Mouse (Mus musculus): Measurements from ENCODE around the gene Gm11492. TPM values are rescaled to one million over a fixed set of nuclear protein-coding genes. Genes with fewer than 3 reads are reported as not detected.

Gene Gm11492
- polyA plus RNA-seq, 1 experiment = not detected

- H3K27me3 ChIP-seq (ENCODE audit: control insufficient read depth, insufficient read depth, low read length, poor library complexity, severe bottlenecking) = no peaks in the 10 kb centered on the region
- H3K4me3 ChIP-seq (ENCODE audit: low read depth, low read length) = no peak overlapping the region
- H3K27ac ChIP-seq (ENCODE audit: insufficient read depth, low read length) = no peak overlapping the region
- no peak overlapping the region for H3K9ac ChIP-seq (ENCODE audit: low read depth, poor library complexity, severe bottlenecking)
- H3K4me1 ChIP-seq (ENCODE audit: control insufficient read depth, insufficient read depth, low read length) = peaks cover 3% of the 10 kb centered on the region
- H3K36me3 ChIP-seq (ENCODE audit: control insufficient read depth, insufficient read depth, low read length, poor library complexity, severe bottlenecking) = no peaks in the 10 kb centered on the region
- no peaks in the 10 kb centered on the region for H3K9me3 ChIP-seq (replicated peaks; ENCODE audit: control insufficient read depth, insufficient read depth, low read length, poor library complexity, severe bottlenecking)
- no peak for TF ChIP-seq EP300 (IDR thresholded peaks at IDR 0.05; ENCODE audit: insufficient read depth, low read depth, low read length)
- TF ChIP-seq POLR2A (IDR thresholded peaks at IDR 0.05; ENCODE audit: insufficient read depth, low read length) = no peak
- no peak for TF ChIP-seq CTCF (IDR thresholded peaks at IDR 0.05; ENCODE audit: low read depth, low read length)
Measured at GRCm38 (mm10) chr11:87580543-87581085, 14.2 kb downstream of the Gm11492 start.

DNA sequence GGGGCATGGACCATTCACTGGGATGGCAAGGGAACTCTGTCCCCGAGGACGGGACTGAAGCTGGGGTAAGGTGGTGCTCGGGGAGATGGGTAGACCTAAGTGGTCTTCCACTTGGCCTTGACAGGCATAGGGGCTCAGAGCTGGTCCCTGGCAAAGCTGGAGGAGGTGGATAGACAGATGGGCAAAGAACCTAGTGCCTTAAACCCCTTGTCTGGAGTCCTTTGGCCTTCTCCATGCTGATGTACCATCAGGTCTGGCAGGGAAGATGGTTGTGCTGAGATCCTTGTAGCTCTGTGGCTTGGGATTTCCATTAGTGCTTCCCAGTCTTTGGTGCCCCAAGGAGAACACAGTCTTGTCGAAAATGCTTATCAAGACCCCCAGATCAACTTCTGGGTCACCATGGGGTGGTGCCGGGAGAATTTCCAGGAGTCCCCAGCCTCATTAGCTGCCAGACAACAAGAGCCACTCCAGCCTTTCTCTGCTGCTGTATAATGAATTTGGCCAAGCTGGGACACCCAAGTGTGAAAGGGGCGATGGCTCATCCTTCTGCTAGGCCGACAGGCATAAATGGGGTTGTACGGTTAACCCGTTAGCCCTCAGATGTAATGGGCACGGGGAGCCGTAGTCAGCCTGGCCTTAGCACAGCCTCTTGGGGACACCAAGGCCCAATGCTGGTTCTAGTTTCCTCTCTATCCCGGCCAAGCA is 14.9 kb downstream of the Gm11492 start:
- Histone ChIP-seq H3K36me3 (ENCODE audit: control insufficient read depth, insufficient read depth, low read length, poor library complexity, severe bottlenecking) (no peaks in the 10 kb centered on the region), H3K27ac (ENCODE audit: insufficient read depth, low read length) (no peak overlapping the region), H3K9me3 (replicated peaks; ENCODE audit: control insufficient read depth, insufficient read depth, low read length, poor library complexity, severe bottlenecking) (no peaks in the 10 kb centered on the region), H3K27me3 (ENCODE audit: control insufficient read depth, insufficient read depth, low read length, poor library complexity, severe bottlenecking) (no peaks in the 10 kb centered on the region), H3K4me3 (ENCODE audit: low read depth, low read length) (no peak overlapping the region), H3K9ac (ENCODE audit: low read depth, poor library complexity, severe bottlenecking) (no peak overlapping the region), H3K4me1 (ENCODE audit: control insufficient read depth, insufficient read depth, low read length) (peaks cover 3% of the 10 kb centered on the region)
- TF ChIP-seq EP300 (IDR thresholded peaks at IDR 0.05; ENCODE audit: insufficient read depth, low read depth, low read length) (no peak), CTCF (IDR thresholded peaks at IDR 0.05; ENCODE audit: low read depth, low read length) (no peak)

DNA sequence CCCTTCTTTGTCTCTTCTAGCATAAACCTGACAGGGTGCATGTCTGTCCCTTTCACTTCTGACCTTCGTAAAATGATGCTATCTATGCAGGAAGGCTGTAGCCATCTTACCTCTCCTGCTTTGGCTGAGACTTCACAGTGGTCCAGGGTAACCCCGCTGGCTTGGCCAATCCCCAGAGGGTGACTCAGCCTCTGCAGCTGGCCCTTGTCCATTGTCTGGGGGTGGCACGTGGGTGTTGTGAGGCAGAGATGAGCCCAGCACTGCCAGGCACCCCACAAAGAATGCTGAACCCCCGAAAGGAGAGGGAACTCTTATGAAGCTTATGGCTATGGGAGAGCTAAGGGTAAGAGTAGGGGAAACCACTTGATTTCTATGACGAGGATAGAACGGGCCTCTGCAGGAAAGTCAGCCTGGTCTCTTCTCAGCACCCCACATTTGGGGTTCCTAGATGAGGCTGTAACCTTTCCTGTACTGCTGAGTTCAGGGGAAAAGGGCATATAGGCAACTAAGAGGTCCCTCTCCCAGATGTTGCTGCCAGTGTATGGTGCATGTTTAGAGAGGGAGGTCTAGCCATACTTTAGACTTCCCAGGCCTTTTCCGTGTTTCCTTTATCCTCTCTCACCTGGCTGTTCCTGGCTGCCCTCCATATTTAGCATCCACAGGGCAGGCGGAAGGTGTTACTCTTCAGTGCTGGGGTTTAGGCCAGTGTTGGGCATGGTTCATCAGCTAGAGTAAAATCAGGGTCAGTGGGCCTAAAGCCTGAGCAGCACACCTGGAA is 15.7 kb downstream of the Gm11492 start:
- TF ChIP-seq CTCF (IDR thresholded peaks at IDR 0.05; ENCODE audit: low read depth, low read length) = no peak
- TF ChIP-seq POLR2A (IDR thresholded peaks at IDR 0.05; ENCODE audit: insufficient read depth, low read length) = no peak
- Histone ChIP-seq H3K27ac (ENCODE audit: insufficient read depth, low read length) (no peak overlapping the region), H3K9me3 (replicated peaks; ENCODE audit: control insufficient read depth, insufficient read depth, low read length, poor library complexity, severe bottlenecking) (no peaks in the 10 kb centered on the region), H3K9ac (ENCODE audit: low read depth, poor library complexity, severe bottlenecking) (no peak overlapping the region), H3K4me3 (ENCODE audit: low read depth, low read length) (no peak overlapping the region), H3K27me3 (ENCODE audit: control insufficient read depth, insufficient read depth, low read length, poor library complexity, severe bottlenecking) (no peaks in the 10 kb centered on the region), H3K36me3 (ENCODE audit: control insufficient read depth, insufficient read depth, low read length, poor library complexity, severe bottlenecking) (no peaks in the 10 kb centered on the region), H3K4me1 (ENCODE audit: control insufficient read depth, insufficient read depth, low read length) (peaks cover 3% of the 10 kb centered on the region)

GRCm38 (mm10) chr11:87583291-87584034 is 17.0 kb downstream of the Gm11492 start:
- Histone ChIP-seq H3K36me3 (ENCODE audit: control insufficient read depth, insufficient read depth, low read length, poor library complexity, severe bottlenecking) (no peaks in the 10 kb centered on the region), H3K27ac (ENCODE audit: insufficient read depth, low read length) (no peak overlapping the region), H3K9me3 (replicated peaks; ENCODE audit: control insufficient read depth, insufficient read depth, low read length, poor library complexity, severe bottlenecking) (no peaks in the 10 kb centered on the region), H3K4me1 (ENCODE audit: control insufficient read depth, insufficient read depth, low read length) (no peaks in the 10 kb centered on the region), H3K27me3 (ENCODE audit: control insufficient read depth, insufficient read depth, low read length, poor library complexity, severe bottlenecking) (no peaks in the 10 kb centered on the region), H3K9ac (ENCODE audit: low read depth, poor library complexity, severe bottlenecking) (no peak overlapping the region), H3K4me3 (ENCODE audit: low read depth, low read length) (no peak overlapping the region)
- no peak for TF ChIP-seq POLR2A (IDR thresholded peaks at IDR 0.05; ENCODE audit: insufficient read depth, low read length)
- TF ChIP-seq CTCF (IDR thresholded peaks at IDR 0.05; ENCODE audit: low read depth, low read length) = no peak
- TF ChIP-seq EP300 (IDR thresholded peaks at IDR 0.05; ENCODE audit: insufficient read depth, low read depth, low read length) = no peak

- Histone ChIP-seq H3K36me3 (ENCODE audit: control insufficient read depth, insufficient read depth, low read length, poor library complexity, severe bottlenecking) (no peaks in the 10 kb centered on the region), H3K9ac (ENCODE audit: low read depth, poor library complexity, severe bottlenecking) (no peak overlapping the region), H3K4me1 (ENCODE audit: control insufficient read depth, insufficient read depth, low read length) (no peaks in the 10 kb centered on the region), H3K27ac (ENCODE audit: insufficient read depth, low read length) (no peak overlapping the region), H3K4me3 (ENCODE audit: low read depth, low read length) (no peak overlapping the region), H3K27me3 (ENCODE audit: control insufficient read depth, insufficient read depth, low read length, poor library complexity, severe bottlenecking) (no peaks in the 10 kb centered on the region), H3K9me3 (replicated peaks; ENCODE audit: control insufficient read depth, insufficient read depth, low read length, poor library complexity, severe bottlenecking) (no peaks in the 10 kb centered on the region)
- TF ChIP-seq POLR2A (IDR thresholded peaks at IDR 0.05; ENCODE audit: insufficient read depth, low read length) (no peak), CTCF (IDR thresholded peaks at IDR 0.05; ENCODE audit: low read depth, low read length) (no peak), EP300 (IDR thresholded peaks at IDR 0.05; ENCODE audit: insufficient read depth, low read depth, low read length) (no peak)
Measured at GRCm38 (mm10) chr11:87584711-87585505, 18.5 kb downstream of the Gm11492 start.
